Mouse (Mus musculus) T-helper 2 cell (primary cell): ENCODE results near the gene Fkbp3.

Source experiments
- in situ Hi-C: fragments of 300-600 bp; cut with MboI, MseI; formaldehyde crosslinking; loops from one replicate; pipeline ENCODE4 v1.15.1; 2025; ENCODE audit warnings: high pct_unique_total_duplicates

Gene Fkbp3

DNA sequence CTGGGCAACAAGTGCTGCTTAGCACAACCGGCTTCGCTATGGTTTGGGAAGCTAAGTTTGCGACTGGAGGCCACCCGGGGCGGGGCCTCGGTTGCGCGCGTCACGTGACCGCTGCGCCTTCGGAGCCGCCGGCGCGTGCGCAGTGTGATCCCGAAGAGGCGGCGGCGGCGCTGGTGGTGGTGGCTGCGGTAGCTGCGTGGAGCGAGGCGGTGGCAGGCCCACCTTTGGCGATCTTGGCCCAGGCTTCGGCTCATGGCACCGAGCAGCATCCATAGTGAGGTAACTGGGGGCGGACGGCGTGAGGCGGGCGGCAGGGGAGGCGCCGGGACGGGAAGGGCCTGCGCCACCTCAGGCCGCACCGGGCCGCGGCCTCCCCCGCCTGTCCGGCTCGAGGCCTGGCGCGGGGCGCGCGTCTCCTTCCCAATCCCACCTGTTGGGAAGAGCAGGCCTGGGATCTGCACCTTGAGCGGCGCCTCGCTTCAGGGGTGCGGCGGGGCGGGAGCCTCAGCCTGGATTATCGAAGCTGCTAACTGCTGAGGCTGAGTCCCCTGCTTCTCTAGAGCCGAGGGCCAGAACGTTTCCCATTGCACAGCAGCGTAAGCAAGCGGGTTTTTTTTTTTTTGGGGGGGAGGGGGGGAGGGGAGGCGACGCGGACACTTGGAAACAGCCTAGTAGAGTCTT is 37.5 kb downstream of the Fkbp3 start, which contains the start of gene Prpf39:
Gene Prpf39, plus strand, starts transcription at position 144 of the 681 bp plus-strand sequence.
- in situ Hi-C loops = no loop called here

DNA sequence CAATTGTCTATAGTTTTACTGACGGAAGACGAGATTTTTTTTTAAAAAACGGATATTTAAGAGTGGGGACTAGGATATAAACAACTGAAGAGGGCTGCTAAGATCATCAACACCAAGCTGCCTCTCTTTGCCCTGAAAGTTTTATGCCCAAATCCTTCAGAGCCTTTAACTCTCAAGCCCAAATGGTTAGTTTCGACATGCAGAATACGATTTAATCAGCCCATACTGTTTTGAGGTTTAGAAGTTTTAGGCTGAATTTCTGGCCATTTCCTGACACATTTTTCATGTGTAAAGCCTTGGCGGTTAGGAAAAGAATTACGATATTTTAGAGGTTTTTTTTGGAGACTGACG is 38.0 kb downstream of the Fkbp3 start:
- in situ Hi-C loops = no loop called here

DNA sequence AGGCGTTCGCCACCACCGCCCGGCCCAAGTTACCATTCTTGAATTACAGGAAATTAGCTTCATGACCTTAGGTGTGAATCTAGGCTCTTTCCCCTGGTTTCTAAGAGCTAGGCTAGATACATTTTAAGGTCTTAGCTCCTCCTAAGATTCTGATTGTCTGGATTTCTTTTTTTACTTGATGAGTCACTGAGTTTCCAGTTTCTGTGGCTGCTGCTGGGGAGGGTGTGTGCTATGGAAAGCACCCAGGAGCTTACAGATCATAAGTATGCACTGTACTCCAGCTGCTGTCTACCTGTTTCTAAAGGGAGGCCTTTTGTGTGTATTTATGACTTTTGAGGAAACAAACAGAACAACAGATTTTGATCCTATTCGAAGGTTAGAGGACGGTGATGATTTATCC is 51.0 kb downstream of the Fkbp3 start:
- in situ Hi-C loops = no loop called here
